Mouse (Mus musculus): Measurements from ENCODE around the gene Nxnl1. TPM values are rescaled to one million over a fixed set of nuclear protein-coding genes. Genes with fewer than 3 reads are reported as not detected.
A peak's percentile ranks its signal among the peaks of the same experiment; 100 is the strongest.

Nxnl1 gene
- not detected in 2 replicates for total RNA-seq (2017)

DNA sequence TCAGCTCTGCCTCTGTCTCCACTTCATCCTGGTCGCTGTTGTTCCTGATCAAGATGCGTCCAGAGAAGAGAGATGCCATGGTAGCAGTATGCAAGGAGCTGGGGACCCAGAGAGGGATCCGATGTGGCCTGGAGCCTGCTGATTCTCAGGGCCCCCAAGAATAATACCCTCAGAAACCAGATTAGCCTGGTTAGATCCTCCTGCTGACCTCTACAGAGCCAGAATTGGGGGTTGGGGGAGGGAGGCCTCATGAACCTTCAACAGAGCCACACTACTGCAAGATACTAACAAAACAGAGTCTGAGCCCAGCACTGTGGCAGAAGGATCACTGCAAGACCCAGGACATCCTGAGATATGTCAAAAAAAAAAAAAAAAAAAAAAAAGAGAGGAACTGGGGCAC is at the start of gene Nxnl1:
Nxnl1 (minus strand) TSS at position 101 of the 400 bp plus-strand sequence.
- no peak for ATAC-seq (replicated peaks; ENCODE audit: low read depth, poor library complexity, severe bottlenecking)

DNA sequence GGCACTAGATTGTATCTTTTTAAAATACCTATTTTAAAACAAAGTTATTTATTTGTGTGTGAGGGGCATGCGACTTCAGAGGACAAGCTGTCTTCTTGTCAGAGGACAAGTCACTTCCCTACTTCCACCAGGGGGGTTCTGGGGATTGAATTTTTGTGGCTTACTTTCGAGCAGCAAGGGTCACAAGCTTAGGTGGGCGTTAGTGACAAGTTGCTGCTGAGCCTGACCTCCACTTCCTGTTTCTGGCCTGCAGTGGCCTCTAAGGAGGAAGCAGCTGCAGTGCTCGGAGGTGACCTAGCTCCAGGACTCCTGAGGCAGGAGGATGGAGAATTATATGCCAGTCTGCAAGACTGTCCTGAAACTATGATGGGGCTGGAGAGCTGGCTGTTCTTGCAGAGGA is 47.0 kb upstream of the Nxnl1 start:
- peak; percentile 42 for ATAC-seq (replicated peaks; ENCODE audit: low read depth, poor library complexity, severe bottlenecking)

DNA sequence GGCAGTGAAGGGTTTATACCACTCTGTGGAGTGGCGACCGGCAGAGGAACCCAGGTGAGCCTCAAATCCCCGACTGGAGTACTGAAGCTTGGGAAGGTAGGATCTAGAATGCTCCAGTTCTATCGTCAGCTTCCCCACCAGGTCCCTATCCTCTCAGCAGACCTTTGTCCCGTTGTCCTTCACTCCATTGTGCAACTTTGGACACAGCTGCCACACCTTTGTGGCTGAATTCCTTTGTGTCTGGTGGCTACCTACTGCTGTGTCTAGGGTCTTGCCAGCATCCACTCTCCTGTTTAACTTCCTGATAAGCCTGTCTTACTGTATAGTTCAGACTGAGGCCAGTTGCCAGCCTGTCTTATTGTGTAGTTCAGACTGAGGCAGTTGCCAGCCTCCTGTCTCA is 45.7 kb upstream of the Nxnl1 start:
- ATAC-seq (replicated peaks; ENCODE audit: low read depth, poor library complexity, severe bottlenecking): no peak

DNA sequence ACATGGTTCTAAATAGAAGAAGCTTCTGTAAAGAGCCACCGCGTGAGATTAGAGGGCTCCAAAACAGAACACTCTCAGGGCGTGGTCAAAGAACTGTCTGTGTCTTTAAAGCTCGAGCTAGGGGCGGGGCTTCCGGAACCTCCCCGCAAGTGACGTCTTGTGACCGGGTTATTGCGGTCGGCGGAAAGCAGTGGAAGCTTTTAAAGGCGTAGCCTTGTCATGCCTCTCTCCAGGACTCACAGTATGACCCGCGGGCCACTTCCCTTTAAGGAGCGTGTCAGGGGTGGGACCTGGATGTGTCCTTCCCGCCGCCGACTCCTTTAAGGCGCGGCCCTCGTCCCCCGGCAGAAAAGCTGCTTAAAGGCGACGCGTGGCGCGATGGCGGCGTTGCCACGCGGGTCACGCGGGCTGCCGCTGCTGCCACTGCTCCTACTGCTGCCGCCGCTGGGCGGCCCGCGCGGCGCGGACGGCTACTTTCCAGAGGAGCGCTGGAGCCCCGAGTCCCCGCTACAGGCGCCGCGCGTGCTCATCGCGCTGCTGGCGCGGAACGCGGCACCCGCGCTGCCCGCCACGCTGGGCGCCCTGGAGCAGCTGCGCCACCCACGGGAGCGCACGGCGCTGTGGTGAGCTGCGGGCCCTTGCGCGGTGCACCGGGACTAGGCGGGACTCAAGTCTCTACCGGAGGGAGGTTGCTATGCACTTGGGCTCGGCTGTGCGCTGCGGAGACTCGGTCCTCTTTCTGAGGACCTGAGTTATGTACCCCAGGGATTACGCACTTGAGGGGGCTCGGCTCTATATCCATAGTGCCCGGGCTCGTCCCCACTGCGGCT is 44.6 kb upstream of the Nxnl1 start, which contains the start of gene Colgalt1:
Colgalt1 (plus strand) TSS at position 177 of the 830 bp plus-strand sequence.
- peak; percentile 96 for ATAC-seq (replicated peaks; ENCODE audit: low read depth, poor library complexity, severe bottlenecking)

DNA sequence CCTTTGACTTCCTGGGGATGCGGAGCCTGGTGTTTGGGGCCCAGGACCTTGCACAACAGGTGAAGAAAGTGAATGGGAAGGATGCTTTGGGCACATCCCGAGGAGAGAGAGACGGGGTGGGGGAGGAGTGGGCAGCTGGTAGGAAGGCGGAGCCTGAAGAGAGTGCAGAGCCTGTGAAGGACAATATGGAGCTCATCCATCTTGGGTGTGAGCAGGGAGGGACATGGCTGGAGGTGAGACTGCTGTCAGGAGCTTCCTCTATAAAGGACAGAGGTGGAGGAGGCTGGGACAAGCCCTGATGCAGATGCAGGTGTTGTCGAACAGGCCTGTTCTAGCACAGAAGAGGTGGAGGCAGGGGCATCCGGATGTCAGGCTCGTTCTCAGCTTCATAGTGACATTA is 37.6 kb upstream of the Nxnl1 start:
- no peak for ATAC-seq (replicated peaks; ENCODE audit: low read depth, poor library complexity, severe bottlenecking)

DNA sequence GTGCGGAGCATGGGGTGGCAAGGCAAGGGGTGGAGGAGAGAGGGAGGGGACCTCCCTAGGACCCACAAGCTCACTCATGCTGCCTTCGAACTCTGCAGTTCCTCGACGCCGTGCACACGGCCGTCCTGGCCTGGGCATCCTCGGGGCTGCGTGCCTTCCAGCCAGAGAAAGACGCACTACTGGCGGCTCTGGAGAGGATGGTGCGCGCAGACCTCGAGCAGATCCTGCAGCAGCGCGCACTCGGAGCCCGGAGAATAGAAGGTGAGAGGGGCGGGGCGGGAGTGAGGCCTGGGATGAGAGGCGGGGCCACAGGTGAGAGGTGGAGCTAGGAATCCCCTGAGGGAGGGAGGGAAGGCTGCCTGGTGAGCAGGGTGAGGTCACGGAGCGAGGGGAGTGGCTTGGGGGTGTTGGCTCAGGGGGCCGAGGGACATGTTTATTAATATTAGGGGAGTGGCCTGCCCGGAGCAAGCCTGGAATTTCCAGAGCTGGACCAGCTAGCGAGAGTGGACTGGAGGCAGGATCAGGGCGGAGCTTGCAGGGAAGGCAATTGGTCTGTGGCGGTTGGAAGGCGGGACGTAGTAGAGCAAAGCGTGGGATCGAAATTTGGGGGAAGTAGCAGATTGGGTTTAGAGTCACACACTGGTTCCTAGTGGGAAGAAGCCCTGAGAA is 36.4 kb upstream of the Nxnl1 start:
- peak; percentile 39 for ATAC-seq (replicated peaks; ENCODE audit: low read depth, poor library complexity, severe bottlenecking)

DNA sequence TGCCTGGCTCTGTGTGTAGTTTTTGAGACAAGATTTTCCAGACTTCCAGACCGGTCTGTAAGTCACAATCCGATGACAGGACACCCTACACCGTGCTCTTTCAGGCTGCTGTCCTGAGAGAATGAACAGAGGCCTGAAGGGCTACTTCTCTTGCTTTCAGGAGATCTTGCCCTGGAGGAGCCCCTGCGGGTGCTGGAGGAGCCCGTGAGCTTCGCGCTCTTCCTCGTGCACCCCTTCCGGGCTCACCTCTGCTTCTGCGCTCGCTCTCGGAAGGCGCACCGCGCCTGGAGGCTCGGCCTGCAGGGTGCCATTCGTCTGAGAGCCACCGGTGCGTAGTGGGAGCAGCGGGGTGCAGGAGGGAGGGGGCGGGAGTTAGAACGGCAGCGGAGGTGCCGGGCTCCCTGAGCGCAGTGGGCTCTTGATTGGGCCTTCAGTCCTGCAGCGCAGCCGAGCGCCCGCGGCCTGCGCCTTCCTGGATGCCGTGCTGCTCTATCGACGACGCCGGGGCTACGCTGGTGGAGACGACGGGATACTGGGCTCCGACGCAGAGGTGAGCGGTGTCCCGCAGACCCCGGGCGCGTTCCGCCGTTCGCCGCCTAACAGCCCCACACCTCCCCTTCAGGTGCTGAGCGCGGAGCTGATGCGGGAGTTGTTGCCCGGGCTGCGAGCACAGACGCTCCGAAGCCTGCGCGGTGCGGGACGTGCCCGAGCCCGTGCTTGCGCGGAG is 35.7 kb upstream of the Nxnl1 start:
- peak; percentile 27 for ATAC-seq (replicated peaks; ENCODE audit: low read depth, poor library complexity, severe bottlenecking)

DNA sequence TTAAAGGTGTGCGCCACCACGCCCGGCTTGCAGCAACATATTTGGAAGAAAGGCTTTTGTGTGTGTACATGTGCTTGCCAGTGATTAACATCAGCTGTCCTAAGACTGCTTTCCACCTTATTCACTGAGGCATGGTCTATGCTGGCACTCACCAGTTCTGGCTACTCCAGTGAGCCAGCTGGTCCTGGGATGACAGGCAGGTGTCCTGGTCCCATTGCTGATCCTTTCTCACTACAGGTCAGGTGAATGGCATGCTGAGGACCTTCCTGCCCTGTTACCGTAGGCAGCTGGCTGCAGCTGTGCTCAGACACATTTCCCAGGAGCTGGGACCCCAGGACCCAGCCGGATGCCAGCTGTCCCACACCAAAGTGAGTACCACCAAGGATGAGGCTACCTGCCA is 32.4 kb upstream of the Nxnl1 start:
- ATAC-seq (replicated peaks; ENCODE audit: low read depth, poor library complexity, severe bottlenecking): no peak

DNA sequence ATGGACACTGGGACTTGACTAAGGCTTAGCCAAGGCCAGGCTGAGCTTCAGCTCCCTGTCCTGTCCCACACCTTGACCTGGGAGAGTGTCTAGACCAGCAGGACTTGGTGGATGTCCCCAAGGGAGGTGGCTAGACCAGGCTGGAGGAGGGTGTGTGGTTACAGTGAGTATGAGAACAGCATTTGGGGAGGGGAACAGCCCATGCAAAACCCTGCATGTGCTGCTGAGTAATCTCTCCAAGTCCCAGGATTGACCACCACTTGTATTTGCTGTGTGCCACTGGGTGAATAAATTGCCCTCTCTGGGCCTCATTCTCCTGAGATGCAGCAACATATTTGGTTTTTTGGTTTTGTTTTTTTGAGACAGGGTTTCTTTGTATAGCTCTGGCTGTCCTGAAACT is 32.0 kb upstream of the Nxnl1 start:
- ATAC-seq (replicated peaks; ENCODE audit: low read depth, poor library complexity, severe bottlenecking): no peak

DNA sequence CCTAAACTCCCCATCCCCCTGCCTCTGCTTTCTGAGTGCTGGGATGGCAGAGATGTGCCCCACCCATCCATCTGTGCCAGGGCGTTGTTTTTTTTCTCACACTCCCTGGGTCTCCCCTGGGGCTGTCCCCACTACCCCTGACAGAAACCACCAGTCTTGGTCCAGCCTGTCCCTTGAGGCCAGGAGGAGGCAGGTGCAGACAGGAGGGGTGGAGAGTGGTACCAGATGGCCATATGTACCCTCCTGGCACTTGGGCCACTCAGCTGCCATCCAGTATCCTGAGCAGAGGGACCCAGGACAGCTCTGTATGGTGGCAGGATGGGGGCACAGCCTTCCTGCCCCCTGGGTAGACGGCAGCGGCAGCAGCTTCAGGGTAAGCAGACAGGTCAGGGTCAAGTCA is 31.1 kb upstream of the Nxnl1 start, which contains the start of gene Fam129c:
Fam129c (plus strand) TSS at position 198 of the 400 bp plus-strand sequence.
- no peak for ATAC-seq (replicated peaks; ENCODE audit: low read depth, poor library complexity, severe bottlenecking)

DNA sequence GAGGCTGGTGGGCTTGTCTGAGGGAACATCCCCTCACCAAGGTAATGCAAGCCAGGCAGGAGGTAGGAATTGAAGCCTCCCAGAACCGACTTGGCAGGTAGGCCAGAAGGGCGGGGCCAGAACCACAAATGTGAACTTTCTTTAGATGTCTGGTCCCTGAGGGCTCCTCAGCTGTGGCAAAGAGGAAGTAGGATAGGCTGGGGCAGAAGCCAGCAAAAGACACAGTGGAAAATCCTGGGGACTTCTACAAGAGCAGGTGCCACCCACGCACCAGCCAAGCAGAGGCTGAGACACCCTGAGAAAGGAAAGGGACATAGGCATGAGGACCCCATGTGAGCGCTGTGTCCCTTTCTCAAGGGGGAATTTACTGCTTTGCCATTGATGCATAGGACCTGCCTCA is 30.4 kb upstream of the Nxnl1 start:
- peak; percentile 20; the same call in 1 of the 2 replicates for ATAC-seq (replicated peaks; ENCODE audit: low read depth, poor library complexity, severe bottlenecking)

DNA sequence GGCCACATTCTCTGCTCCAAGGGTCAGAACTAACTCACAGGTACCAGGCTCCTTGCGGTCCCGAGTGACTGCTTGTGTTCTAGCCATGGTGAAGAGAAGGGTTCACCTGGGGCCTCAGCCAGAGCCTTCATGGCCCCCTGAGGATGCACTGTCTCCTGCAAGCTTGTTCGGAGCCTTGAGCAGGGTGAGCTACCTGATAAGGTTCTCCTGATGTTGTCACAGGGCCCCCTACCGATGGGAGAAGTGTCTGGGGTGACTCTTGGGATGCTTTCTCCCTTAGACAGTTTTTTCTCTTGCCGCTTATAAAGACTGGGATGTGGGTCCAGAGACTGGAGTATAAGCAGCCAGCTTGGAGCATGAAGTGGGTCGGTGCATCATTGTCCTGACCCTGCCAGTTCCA is 30.0 kb upstream of the Nxnl1 start:
- ATAC-seq (replicated peaks; ENCODE audit: low read depth, poor library complexity, severe bottlenecking): no peak

DNA sequence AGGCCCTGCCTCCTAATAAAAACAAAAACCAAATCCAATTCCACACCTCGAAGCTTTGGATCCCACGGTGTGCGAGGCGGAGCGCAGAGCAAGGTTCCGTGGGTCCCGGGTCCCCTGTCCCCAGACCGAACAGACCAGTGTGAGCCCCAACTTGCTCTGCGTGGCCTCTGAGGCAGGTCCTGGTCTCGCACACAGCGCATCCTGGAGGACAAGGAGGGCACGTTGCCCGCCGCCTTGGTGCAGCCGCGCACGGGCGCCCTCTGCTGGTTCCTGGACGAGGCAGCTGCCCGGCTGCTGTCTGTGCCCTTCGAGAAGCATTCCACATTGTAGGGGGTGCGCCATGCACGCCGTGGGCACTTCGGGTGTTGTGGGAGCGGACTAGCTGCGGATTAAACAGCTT is 29.5 kb upstream of the Nxnl1 start:
- ATAC-seq (replicated peaks; ENCODE audit: low read depth, poor library complexity, severe bottlenecking): peak; percentile 59

DNA sequence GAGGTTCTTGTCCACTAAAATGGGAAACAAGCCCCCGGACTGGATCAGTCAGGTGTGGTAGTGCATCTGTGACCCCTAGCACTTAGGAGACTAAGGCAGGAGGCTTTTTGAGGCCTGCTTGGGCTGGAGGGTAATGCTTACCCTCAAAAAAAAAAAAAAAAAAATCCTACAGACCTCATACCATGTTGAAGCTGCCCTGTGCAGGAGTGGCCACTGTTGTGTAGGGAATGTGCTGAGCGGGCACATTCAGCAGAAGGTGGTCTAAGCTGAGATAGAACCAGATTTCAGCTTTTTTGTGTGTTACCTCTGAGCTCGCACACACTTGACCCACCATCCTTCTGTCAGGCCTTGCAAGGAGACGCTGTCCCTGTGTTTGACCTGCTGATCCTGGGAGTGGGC is 27.9 kb upstream of the Nxnl1 start:
- ATAC-seq (replicated peaks; ENCODE audit: low read depth, poor library complexity, severe bottlenecking): no peak

DNA sequence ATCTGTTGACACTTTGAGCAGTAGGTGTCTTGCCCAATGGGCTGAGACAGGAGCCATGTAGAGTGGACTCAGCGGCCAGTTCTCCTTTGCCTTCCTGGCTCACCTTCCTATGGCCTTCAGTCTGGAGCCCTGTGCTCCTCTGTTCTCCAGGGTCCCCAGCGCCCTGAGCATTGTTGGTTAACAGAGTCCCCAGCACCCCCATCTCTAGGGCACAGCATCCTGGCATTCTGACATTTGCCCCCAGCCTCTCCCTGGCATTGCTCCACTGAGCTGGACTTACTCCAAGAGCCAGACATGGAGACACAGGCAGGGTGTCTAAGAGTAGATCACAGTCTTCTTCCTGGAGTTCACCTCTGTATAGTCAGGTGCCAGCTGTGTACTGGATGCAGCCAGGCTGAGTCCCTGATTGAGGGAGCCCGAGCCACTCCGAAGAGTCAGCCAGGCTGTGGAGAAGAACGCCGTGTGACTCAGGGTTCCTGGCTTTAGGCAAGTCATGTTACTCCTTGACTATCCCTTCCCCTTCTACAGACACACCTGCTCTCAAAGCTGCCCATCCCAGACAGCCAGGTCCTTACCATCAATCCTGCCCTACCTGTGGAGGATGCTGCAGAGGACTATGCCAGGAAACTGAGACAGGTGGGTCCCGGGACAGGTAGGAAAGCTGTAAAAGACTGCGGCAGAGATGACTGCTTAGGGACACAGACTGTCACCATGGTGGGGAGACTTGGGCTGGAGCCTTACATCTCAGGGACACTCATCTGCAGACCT is 27.3 kb upstream of the Nxnl1 start:
- no peak for ATAC-seq (replicated peaks; ENCODE audit: low read depth, poor library complexity, severe bottlenecking)

DNA sequence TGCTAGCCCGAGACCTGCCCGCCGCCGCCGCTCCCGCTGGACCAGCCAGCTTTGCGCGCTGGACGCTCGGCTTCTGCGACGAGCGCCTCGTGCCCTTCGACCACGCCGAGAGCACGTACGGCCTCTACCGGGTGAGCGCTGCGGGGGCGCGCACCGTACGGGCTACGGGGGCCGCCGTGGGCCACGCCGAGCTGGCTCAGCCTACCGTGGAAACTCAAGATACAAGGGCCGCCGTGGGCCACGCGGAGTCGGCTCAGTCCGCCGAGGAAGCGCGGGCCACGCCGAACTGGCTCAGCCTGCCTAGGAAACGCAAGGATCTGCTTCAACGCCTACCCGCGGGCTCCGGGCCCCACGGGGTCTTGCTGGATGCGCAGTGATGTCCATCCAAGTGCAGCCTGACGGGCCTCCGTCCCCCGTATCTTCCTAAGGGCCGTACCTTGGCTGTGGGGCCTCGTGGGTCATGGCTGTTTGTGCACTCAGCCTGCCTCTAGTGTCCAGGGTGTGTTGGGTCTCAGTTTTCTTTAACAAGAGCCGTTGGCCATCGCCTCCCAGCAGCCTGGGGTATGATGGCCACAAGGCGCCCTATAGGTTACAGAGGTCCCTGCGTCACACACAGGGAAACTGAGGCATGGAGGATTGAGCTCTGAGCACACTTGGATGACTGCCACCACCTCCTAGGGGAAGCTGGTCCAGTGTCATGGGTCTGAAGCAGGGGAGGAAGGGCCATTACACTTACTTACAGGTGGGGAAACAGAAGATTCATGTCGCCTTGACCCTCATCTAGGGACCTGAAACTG is 26.2 kb upstream of the Nxnl1 start:
- no peak for ATAC-seq (replicated peaks; ENCODE audit: low read depth, poor library complexity, severe bottlenecking)

DNA sequence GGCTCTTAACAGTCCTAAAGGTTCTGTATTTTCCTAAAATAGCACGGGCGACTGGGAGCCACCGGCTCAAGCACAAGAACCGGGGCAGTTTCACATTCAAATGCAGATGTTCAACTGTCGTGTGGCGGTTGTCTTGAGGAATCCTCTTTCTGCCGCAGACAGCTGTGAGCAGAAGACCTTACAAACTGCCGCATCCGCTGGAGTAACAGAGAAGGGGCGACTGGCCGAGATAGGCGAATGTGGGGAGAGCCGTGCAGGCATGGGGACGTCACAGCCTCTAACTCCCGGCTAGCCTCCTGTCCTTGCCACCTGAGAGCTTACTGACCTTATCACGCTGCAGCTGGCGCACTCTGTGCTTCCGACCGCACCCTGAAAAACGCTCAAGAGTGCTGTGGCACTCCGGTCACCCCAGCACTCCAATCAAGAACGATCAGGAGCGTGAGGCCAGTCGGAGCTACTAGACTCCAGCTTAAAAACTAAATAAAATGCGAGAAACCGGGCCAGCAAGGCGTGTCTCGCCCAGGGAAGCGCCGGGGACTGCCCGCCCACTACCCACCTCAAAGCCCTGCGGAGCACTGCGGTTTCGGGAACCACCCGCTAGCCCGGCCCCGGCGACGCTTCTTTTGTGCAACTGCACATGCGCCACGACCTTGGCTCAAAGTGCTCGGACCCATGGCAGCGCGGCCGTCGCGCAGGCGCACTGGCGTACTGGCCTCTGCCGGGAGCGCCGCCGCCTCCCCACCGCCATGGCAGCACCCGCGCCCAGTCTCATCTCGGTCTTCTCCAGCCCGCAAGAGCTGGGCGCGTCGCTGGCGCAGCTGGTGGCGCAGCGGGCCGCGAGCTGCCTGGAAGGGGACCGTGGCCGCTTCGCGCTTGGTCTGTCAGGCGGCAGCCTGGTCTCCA is 25.3 kb upstream of the Nxnl1 start, which contains the start of gene Pgls:
Pgls (plus strand) TSS at position 706 of the 903 bp plus-strand sequence.
- ATAC-seq (replicated peaks; ENCODE audit: low read depth, poor library complexity, severe bottlenecking): peak; percentile 70

DNA sequence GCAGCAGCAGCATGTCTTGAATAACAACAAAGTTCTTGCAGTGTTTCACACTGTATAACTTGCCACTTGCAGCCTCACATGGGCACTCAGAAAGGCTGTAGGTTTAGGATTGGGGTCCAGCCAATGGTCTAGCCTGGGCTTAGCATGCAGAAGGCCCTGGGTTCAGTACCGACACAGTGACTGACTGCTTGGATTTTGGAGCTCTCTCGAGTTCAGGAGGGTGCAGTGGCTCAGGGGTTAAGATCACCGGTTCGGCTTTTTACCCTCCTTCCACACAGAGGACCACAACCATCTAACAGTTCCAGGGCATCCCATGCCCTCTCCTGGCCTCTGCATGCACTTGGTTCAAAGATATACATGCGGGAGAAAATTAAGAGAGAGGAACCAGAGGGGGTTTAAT is 24.6 kb upstream of the Nxnl1 start:
- ATAC-seq (replicated peaks; ENCODE audit: low read depth, poor library complexity, severe bottlenecking): no peak
